Mouse (Mus musculus): Measurements from ENCODE around the gene Atp12a. TPM values are rescaled to one million over a fixed set of nuclear protein-coding genes. Genes with fewer than 3 reads are reported as not detected.

The Atp12a gene
- total and polyA plus RNA-seq, 2 experiments, result 0.04 TPM; not detected in 1

DNA sequence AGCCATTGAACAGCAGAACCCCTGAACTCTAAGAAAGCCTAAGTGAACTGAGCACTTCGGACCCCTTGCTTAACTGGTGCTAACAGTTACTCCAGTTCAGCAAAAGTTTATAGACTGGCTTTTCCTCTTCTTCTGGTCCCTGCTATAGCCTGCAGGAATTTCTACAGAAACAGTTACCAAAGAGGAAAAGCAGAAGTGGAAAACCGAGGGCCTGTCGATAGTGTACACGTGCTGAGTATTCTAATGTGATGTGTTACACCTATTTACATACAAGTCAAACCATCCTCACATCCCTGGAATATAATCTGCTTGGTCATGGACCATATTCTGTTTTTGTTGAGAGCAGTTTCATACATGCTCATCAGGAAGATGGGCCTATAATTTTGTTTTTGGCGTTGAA is 30.4 kb upstream of the Atp12a start:
- Histone ChIP-seq H3K4me3 (ENCODE audit: insufficient read depth, low read depth, low read length) (no peak overlapping the region), H3K79me2 (ENCODE audit: control insufficient read depth, insufficient read depth, low read length) (no peaks in the 10 kb centered on the region), H3K27me3 (ENCODE audit: control insufficient read depth, insufficient read depth, low read length) (no peaks in the 10 kb centered on the region), H3K4me1 (ENCODE audit: control insufficient read depth, insufficient read depth, low read length) (peaks cover 3% of the 10 kb centered on the region; the same call in 1 of the 2 replicates), H3K36me3 (ENCODE audit: control insufficient read depth, insufficient read depth, low read length) (no peaks in the 10 kb centered on the region), H3K9ac (ENCODE audit: low read depth, low read length) (no peak overlapping the region), H3K27ac (replicated peaks; ENCODE audit: insufficient read depth, low read depth, low read length) (no peak overlapping the region)
- WGBS, result 91% methylated on average over 5 of the region's 5 CpGs
- no peak for DNase-seq (ENCODE audit: extremely low read depth, low read depth, low spot score)
- TF ChIP-seq POLR2A (IDR thresholded peaks at IDR 0.05; ENCODE audit: extremely low read depth, insufficient read depth, low read length) (no peak), CTCF (IDR thresholded peaks at IDR 0.05; ENCODE audit: low read depth, low read length) (no peak)

DNA sequence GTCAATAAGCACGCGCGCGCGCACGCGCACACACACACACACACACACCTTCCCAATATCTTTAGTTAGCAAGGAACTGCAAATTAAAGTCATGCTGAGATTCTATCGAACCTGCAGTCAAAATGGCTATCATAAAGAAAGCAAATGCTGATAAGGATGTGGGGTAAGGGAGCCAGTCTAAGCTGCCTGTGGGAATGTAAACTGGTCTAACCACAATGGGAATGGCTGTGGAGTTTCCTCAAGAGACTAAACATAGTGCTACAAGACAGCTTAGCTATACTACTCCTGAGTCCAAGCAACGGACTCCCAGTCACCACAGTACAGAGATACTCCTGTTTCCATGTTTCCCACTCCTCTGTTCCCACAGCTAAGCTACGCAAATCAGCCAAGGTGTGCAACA is 28.8 kb upstream of the Atp12a start:
- WGBS, result 90% methylated on average over 10 of the region's 10 CpGs
- Histone ChIP-seq H3K79me2 (ENCODE audit: control insufficient read depth, insufficient read depth, low read length) (no peaks in the 10 kb centered on the region), H3K4me1 (ENCODE audit: control insufficient read depth, insufficient read depth, low read length) (peaks cover 3% of the 10 kb centered on the region; the same call in 1 of the 2 replicates), H3K36me3 (ENCODE audit: control insufficient read depth, insufficient read depth, low read length) (no peaks in the 10 kb centered on the region), H3K4me3 (ENCODE audit: insufficient read depth, low read depth, low read length) (no peak overlapping the region), H3K27me3 (ENCODE audit: control insufficient read depth, insufficient read depth, low read length) (no peaks in the 10 kb centered on the region), H3K9ac (ENCODE audit: low read depth, low read length) (no peak overlapping the region), H3K27ac (replicated peaks; ENCODE audit: insufficient read depth, low read depth, low read length) (no peak overlapping the region)
- TF ChIP-seq POLR2A (IDR thresholded peaks at IDR 0.05; ENCODE audit: extremely low read depth, insufficient read depth, low read length), result no peak
- no peak for TF ChIP-seq CTCF (IDR thresholded peaks at IDR 0.05; ENCODE audit: low read depth, low read length)
- DNase-seq (ENCODE audit: extremely low read depth, low read depth, low spot score), result no peak

DNA sequence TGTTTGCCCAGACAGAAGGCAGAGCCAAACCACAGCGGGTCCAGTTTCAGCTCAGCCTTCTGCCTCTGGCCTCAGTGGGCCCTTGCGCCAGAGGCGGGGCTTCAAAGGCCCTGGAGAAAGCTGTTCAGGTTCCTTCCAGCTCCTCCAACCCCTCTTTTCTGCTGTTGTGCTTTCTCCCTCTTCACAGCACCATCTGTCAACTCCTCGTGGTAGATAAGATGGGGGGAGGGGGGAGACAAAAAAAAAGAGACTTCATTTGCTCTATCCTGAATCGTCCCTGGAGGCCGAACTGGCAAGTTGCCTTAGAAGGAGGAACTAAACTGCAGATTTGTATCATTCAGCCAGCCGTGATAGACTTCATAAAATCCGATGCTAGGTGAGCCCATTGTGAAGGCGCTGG is 27.8 kb upstream of the Atp12a start:
- Histone ChIP-seq H3K79me2 (ENCODE audit: control insufficient read depth, insufficient read depth, low read length) (no peaks in the 10 kb centered on the region), H3K4me1 (ENCODE audit: control insufficient read depth, insufficient read depth, low read length) (peaks cover 3% of the 10 kb centered on the region; the same call in 1 of the 2 replicates), H3K36me3 (ENCODE audit: control insufficient read depth, insufficient read depth, low read length) (no peaks in the 10 kb centered on the region), H3K9ac (ENCODE audit: low read depth, low read length) (no peak overlapping the region), H3K27ac (replicated peaks; ENCODE audit: insufficient read depth, low read depth, low read length) (no peak overlapping the region), H3K27me3 (ENCODE audit: control insufficient read depth, insufficient read depth, low read length) (no peaks in the 10 kb centered on the region), H3K4me3 (ENCODE audit: insufficient read depth, low read depth, low read length) (no peak overlapping the region)
- no peak for DNase-seq (ENCODE audit: extremely low read depth, low read depth, low spot score)
- TF ChIP-seq POLR2A (IDR thresholded peaks at IDR 0.05; ENCODE audit: extremely low read depth, insufficient read depth, low read length) (no peak), CTCF (IDR thresholded peaks at IDR 0.05; ENCODE audit: low read depth, low read length) (no peak)
- WGBS, result 64% methylated on average over 9 of the region's 9 CpGs

DNA sequence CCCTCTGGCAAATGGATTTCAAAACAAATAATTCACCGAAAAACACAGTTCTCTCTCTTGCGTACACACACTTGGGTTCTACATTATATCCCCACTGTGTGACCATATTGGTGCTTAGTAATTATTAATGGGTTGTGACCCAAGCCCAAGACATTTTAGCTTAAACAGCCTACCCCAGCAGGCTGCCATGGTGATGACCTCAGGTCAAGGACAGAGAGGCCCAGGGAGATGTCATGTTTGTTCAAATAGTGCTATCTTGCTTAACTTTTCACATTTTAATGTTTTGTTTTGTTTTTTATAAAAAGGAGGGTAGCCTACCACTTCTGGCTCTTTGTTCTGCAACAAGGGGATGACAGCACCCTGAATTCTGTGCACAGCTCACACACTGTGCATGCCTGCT is 27.2 kb upstream of the Atp12a start:
- H3K27me3 ChIP-seq (ENCODE audit: control insufficient read depth, insufficient read depth, low read length), result no peaks in the 10 kb centered on the region
- TF ChIP-seq CTCF (IDR thresholded peaks at IDR 0.05; ENCODE audit: low read depth, low read length) (no peak), POLR2A (IDR thresholded peaks at IDR 0.05; ENCODE audit: extremely low read depth, insufficient read depth, low read length) (no peak)
- peaks cover 3% of the 10 kb centered on the region; the same call in 1 of the 2 replicates for H3K4me1 ChIP-seq (ENCODE audit: control insufficient read depth, insufficient read depth, low read length)
- WGBS, result 25% methylated on average over 2 of the region's 2 CpGs
- no peak overlapping the region for H3K9ac ChIP-seq (ENCODE audit: low read depth, low read length)
- H3K79me2 ChIP-seq (ENCODE audit: control insufficient read depth, insufficient read depth, low read length), result no peaks in the 10 kb centered on the region
- no peak overlapping the region for H3K4me3 ChIP-seq (ENCODE audit: insufficient read depth, low read depth, low read length)
- peak; percentile 51 for DNase-seq (ENCODE audit: extremely low read depth, low read depth, low spot score)
- H3K27ac ChIP-seq (replicated peaks; ENCODE audit: insufficient read depth, low read depth, low read length), result no peak overlapping the region
- no peaks in the 10 kb centered on the region for H3K36me3 ChIP-seq (ENCODE audit: control insufficient read depth, insufficient read depth, low read length)

DNA sequence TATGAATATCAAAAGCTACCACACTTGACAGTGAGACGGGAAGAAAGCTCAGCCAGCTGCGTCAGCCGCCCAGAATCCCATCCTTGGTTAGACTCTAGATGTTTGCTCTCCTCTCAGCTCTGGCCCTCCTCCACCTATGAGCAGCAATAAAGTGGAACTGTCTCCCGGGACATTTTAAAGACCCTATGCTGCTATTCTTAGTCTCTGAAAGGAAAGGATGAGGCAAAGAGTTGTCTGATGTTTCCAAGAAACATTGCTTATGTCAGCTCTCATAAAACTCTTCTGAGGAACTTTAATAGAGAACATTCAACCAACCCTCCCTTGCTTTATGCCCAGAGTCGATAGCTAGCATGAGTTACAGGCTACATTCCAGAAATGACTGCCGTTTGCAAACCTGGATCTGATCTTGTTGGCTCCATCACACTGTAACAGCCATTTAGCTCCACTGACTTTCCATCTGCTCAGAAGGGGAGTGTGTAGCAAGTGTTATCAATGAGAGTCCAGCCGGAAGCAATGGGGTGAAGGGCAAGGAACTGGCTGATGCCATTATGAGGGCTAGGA is 25.9 kb upstream of the Atp12a start:
- no peaks in the 10 kb centered on the region for H3K36me3 ChIP-seq (ENCODE audit: control insufficient read depth, insufficient read depth, low read length)
- no peak overlapping the region for H3K9ac ChIP-seq (ENCODE audit: low read depth, low read length)
- no peak for DNase-seq (ENCODE audit: extremely low read depth, low read depth, low spot score)
- peaks cover 3% of the 10 kb centered on the region; the same call in 1 of the 2 replicates for H3K4me1 ChIP-seq (ENCODE audit: control insufficient read depth, insufficient read depth, low read length)
- H3K79me2 ChIP-seq (ENCODE audit: control insufficient read depth, insufficient read depth, low read length), result no peaks in the 10 kb centered on the region
- WGBS, result 87% methylated on average over 7 of the region's 7 CpGs
- TF ChIP-seq CTCF (IDR thresholded peaks at IDR 0.05; ENCODE audit: low read depth, low read length), result no peak
- no peak for TF ChIP-seq POLR2A (IDR thresholded peaks at IDR 0.05; ENCODE audit: extremely low read depth, insufficient read depth, low read length)
- H3K27ac ChIP-seq (replicated peaks; ENCODE audit: insufficient read depth, low read depth, low read length), result no peak overlapping the region
- H3K27me3 ChIP-seq (ENCODE audit: control insufficient read depth, insufficient read depth, low read length), result no peaks in the 10 kb centered on the region
- no peak overlapping the region for H3K4me3 ChIP-seq (ENCODE audit: insufficient read depth, low read depth, low read length)

DNA sequence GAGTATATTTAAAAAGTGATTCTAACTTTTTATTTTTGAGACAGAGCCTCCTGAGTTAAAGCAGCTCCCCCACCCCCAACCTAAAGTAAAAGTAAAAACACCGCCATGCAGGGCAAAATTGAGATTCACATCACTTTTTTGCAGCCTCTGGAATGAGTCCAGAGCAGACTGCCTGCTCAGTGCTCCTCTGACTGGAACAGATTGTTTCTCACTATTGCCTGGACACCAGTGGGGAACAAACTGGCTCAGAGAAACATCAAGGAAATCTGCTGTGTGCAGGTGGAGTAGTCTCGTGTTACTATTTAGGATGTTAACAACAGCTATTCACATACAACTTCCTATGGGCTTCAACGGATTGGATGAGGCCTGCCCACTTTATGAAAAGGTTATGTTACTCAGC is 16.2 kb upstream of the Atp12a start:
- WGBS, result 81% methylated on average over 3 of the region's 3 CpGs
- Histone ChIP-seq H3K27ac (replicated peaks; ENCODE audit: insufficient read depth, low read depth, low read length) (no peak overlapping the region), H3K9ac (ENCODE audit: low read depth, low read length) (no peak overlapping the region), H3K4me3 (ENCODE audit: insufficient read depth, low read depth, low read length) (no peak overlapping the region), H3K79me2 (ENCODE audit: control insufficient read depth, insufficient read depth, low read length) (no peaks in the 10 kb centered on the region), H3K36me3 (ENCODE audit: control insufficient read depth, insufficient read depth, low read length) (no peaks in the 10 kb centered on the region), H3K4me1 (ENCODE audit: control insufficient read depth, insufficient read depth, low read length) (no peaks in the 10 kb centered on the region), H3K27me3 (ENCODE audit: control insufficient read depth, insufficient read depth, low read length) (peaks cover 2% of the 10 kb centered on the region; the same call in 1 of the 2 replicates)
- TF ChIP-seq CTCF (IDR thresholded peaks at IDR 0.05; ENCODE audit: low read depth, low read length) (no peak), POLR2A (IDR thresholded peaks at IDR 0.05; ENCODE audit: extremely low read depth, insufficient read depth, low read length) (no peak)
- DNase-seq (ENCODE audit: extremely low read depth, low read depth, low spot score), result no peak

Data from liver, adult 2 months (tissue).